Mouse (Mus musculus) heart, adult 8-10 months (tissue): ENCODE data around the gene Zswim7. TPM values are rescaled to one million over a fixed set of nuclear protein-coding genes. Genes with fewer than 3 reads are reported as not detected.

ENCODE experiments used
- DNase-seq: peaks from one replicate; pipeline ENCODE4 v3.0.0; 2022; ENCODE audit warnings: low spot score
- total RNA-seq, 4 experiments: library from RNA; stranded (reverse); gene quantifications; 2 replicates each; pipeline ENCODE4 v1.2.4; 2022

Zswim7 gene
- total RNA-seq, 4 experiments from 2014 or later, result 17.0 to 19.5 (median 18.2) TPM

DNA sequence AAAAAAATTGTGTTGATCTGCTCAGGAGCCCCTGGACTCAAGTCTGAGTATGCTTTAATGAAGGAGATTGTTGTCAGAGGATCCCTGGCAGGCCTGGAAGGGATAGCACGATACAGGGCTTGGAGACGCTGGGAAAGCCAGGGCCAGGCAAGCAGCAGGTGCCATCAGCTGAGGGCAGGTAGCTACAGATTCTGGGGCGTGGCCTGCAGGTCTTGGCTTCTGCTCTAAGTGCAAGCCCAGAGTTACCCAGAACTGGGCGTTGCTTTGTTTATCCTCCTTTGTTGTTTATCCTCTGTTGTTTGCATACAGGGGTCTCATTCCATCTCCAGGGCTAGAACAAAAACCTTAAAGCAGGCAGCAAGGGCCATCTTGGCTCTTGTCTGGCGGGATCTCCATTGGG, 27.8 kb downstream of the Zswim7 start:
- no peak for DNase-seq

GRCm38 (mm10) chr11:62251047-62251446, 30.1 kb downstream of the Zswim7 start:
- DNase-seq, result peak; percentile 41

GRCm38 (mm10) chr11:62249266-62250037, 31.7 kb downstream of the Zswim7 start:
- peak; percentile 24 for DNase-seq

GRCm38 (mm10) chr11:62248401-62249244, 32.6 kb downstream of the Zswim7 start, which contains the start of gene Adora2b:
Gene Adora2b, plus strand, starts transcription at chr11:62248984.
- DNase-seq, result peak; percentile 31

- DNase-seq, result no peak
These were observed 33.3 kb downstream of the Zswim7 start for GRCm38 (mm10) chr11:62247759-62248400.

GRCm38 (mm10) chr11:62244471-62244870, 36.7 kb downstream of the Zswim7 start:
- no peak for DNase-seq

DNA sequence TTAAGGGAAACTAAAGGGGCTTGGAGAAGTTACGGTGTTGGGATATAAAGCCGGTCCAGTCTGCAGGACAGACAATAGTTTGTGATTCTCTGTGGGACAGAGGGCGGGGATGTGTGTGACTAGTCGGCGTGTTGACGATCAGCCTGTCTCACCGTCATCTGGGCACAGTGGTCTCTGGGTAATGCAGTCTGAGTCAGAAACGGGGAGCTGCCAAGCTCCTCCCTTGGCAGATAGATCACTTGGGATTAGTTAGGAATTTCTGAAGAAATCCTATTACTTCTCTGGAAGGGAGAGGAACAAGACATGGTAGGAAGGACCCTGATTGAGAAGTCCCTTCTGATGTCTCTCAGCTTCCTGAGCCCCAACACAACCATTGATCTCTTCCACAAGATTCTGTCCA, 37.3 kb downstream of the Zswim7 start:
- no peak for DNase-seq

DNA sequence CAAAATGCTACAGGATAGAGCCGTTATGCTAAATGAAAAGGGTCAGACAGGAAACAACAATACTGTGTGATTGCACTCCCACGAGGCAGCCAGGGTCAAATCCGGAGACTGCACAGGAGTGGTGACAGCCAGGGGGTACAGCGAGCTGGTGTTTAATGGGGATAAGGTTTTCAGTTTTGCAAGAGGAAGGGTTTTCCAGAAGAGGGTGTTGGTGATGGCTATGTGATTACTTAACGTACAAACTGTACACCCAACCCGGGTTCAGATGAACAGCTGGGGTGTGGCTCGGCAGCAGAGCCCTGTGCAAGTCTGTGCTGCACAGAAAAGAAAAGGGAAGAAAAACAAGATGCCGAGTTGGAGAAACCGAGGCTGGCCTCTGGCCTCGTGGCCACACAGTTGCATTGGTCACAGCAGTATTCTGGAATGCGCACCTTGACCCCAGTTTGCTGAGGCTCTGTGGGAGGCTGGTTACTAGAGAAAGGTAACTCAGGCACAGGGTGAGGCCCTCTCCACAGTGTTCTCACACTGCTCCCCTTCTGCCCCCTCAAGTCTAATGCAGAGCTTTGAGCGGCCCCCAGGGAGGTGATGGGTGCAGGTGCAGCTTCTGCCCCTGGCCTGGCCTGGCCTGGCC, 40.4 kb downstream of the Zswim7 start:
- DNase-seq, result no peak

DNA sequence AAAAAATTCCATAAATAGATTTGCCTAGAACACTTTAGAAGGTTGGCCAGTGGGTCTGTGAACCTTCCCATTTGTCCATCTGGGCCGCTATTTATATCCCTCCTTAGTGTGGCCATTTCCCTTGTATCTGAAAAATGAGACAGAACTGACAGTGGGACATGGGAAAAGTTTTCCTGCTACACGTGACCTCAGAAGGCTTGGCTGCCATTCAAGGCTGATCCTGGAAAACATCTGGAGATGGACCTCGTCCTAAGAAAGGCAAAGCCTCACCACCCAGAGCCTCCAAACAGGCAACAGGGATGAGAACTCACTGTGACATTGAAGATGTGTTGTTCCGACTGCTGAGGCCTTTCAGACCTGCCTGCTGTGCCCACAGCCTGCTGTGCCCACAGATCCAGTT, 56.4 kb downstream of the Zswim7 start:
- DNase-seq, result peak; percentile 50

GRCm38 (mm10) chr11:62223962-62224361, 57.2 kb downstream of the Zswim7 start:
- peak; percentile 46 for DNase-seq

DNA sequence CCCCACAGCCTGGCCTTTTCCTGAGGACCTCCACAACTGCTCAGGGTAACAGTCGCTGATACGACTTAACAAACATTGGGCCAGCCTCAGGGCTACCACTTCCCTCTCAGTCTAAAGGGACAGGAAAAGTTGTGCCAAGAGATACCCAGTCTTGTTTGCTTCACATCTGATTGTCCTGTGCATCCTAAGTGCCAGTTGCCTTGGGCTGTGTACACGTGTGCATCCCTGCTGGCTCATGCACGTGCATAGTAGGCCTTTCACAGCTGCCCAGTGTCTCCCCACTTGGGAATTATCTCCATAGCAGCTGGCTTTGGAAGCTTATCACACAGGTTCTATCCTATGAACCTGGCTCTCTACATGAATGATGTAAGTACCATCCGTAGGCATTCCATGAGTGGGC, 57.8 kb downstream of the Zswim7 start:
- DNase-seq, result no peak

DNA sequence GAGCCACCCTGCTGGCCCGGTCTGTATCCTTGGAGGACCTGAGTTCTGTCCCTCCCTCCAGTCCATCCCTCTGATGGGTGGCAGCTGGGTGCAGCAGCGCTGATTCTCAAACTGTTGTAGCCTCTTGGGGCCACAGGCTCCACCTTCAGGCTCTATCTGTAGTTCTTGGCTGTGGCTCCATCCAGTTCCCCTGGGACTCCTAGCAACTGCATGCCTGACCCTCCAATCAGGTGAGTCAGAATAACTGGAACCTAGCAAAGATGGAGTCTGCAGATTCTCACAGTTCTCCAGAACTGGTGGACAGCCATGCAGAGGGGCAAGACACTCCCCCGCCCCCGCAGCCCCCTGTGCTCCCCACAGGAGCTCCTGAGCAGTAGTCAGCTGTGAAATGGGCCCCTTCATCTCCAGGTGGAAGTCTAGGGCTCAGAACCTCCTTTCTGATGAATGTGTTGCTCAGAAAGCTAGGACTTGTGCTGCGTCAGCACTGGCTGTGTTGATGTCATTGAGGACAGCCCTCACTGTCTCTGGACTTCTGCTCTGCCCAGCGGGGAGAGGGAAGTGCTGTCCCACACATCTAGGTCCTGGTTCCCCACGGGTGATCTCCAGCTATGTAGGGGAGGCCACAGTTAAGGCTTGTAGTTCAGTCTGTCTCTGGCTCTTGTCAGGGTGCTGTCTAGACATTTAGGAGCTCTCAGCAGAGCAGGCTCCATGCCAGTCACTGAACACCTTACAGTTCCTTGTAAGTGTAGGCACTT, 60.2 kb downstream of the Zswim7 start:
- peak; percentile 19 for DNase-seq

DNA sequence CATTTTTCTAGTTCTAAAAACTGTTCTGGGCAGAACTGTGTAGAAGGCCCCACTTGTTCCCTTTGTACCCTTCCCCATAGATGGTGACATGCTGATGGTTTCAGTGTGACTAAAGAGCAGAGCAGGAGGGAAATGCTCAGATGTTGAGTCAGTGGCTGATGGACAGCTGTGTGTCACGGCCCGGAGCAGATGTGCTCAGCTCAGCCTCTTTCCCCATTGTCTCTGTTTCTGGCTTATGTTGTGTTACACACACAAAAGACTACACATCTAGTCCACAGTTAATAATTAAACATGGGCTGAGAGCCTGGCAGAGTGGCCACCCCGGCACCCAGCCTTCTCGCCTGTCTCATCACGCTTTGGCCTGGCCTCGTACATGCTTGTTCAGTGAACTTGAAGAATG, 63.4 kb downstream of the Zswim7 start:
- DNase-seq, result no peak

Other genes with a start within 250 kb of the Zswim7 start
- under 1 TPM; 0.33 to 1.00 (median 0.68) TPM for gene Adora2b, start 32.4 kb downstream of the Zswim7 start, total RNA-seq
- 10 to 100 TPM; 40.0 to 43.4 (median 42.4) TPM for gene Ttc19, start 98 bp upstream of the Zswim7 start, total RNA-seq
- 1 to 10 TPM; 3.1 to 3.8 (median 3.3) TPM for gene Pigl, start 177.1 kb upstream of the Zswim7 start, total RNA-seq
- gene Ncor1, start 177.2 kb upstream of the Zswim7 start, total RNA-seq, result 100 to 1,000 TPM; 125 to 148 (median 138) TPM